Mouse (Mus musculus) heart, postnatal 0 days (tissue): Measurements from ENCODE around the gene Tmem115.

Experiments used
- CTCF ChIP-seq: IDR thresholded peaks from 2 replicates; pipeline ENCODE4 v1.5.1; 2016; ENCODE audit warnings: antibody characterized with exemption, control low read depth, low read depth
- EP300 ChIP-seq: IDR thresholded peaks from 2 replicates; pipeline ENCODE4 v1.6.1; 2016; ENCODE audit warnings: antibody characterized with exemption, low read depth

- TF ChIP-seq EP300: no peak
- TF ChIP-seq CTCF: no peak
Measured at GRCm38 (mm10) chr9:107520331-107520730, 13.4 kb upstream of the Tmem115 start.
